Mouse (Mus musculus) ES-E14 (cell line): Measurements from ENCODE around the gene Wnt7a. TPM values are rescaled to one million over a fixed set of nuclear protein-coding genes. Genes with fewer than 3 reads are reported as not detected.
A peak's percentile ranks its signal among the peaks of the same experiment; 100 is the strongest.

Experiments used
- DNase-seq: peaks from one replicate; pipeline ENCODE4 v3.0.0-alpha.2; 2013; ENCODE audit warnings: low read depth, low spot score
- H3K27ac ChIP-seq: 2 replicates; pipeline ENCODE4 v1.5.1; 2012; ENCODE audit warnings: low read depth, mild to moderate bottlenecking, low read length, moderate library complexity, mixed read lengths; ENCODE audit not compliant: poor library complexity, insufficient read depth, severe bottlenecking
- H3K36me3 ChIP-seq: 2 replicates; pipeline ENCODE4 v1.6.1; 2012; ENCODE audit warnings: mild to moderate bottlenecking, low read length, moderate library complexity, mixed read lengths; ENCODE audit not compliant: control insufficient read depth, poor library complexity, insufficient read depth, severe bottlenecking
- H3K4me1 ChIP-seq, 2 experiments: fragments of 150-350 bp in 1 of 2; sonication (generic) in 1 of 2; 2 replicates each; pipeline ENCODE4 v1.6.1; 2012; ENCODE audit warnings: low read length in 2 of 2, mild to moderate bottlenecking in 1 of 2, mixed read lengths in 1 of 2; ENCODE audit not compliant: control insufficient read depth in 2 of 2, insufficient read depth in 2 of 2, poor library complexity in 1 of 2
- H3K4me3 ChIP-seq, 2 experiments: fragments of 150-350 bp in 1 of 2; sonication (generic) in 1 of 2; 2 replicates each; pipeline ENCODE4 v1.5.1; 2012; ENCODE audit warnings: low read length in 2 of 2, low read depth in 1 of 2, mild to moderate bottlenecking in 1 of 2, mixed read lengths in 1 of 2; ENCODE audit not compliant: insufficient read depth in 1 of 2, poor library complexity in 1 of 2, severe bottlenecking in 1 of 2
- H3K9ac ChIP-seq: 2 replicates; pipeline ENCODE4 v1.6.1; 2012; ENCODE audit warnings: low read depth, mild to moderate bottlenecking, low read length, mixed read lengths; ENCODE audit not compliant: poor library complexity, insufficient read depth, severe bottlenecking
- H3K9me3 ChIP-seq: fragments of 150-350 bp; sonication (generic); 2 replicates; pipeline ENCODE4 v1.6.1; 2012; ENCODE audit warnings: low read depth, mild to moderate bottlenecking, low read length; ENCODE audit not compliant: control insufficient read depth, insufficient read depth
- CHD2 ChIP-seq: IDR thresholded peaks from 2 replicates; pipeline ENCODE4 v1.6.1; 2014; ENCODE audit warnings: mild to moderate bottlenecking, low read depth, low read length, inconsistent platforms
- HCFC1 ChIP-seq: IDR thresholded peaks from 2 replicates; pipeline ENCODE4 v1.6.1; 2012; ENCODE audit warnings: low read length, inconsistent platforms, borderline replicate concordance; ENCODE audit not compliant: insufficient read depth
- MAFK ChIP-seq: IDR thresholded peaks from 2 replicates; pipeline ENCODE4 v1.6.1; 2014; ENCODE audit warnings: mild to moderate bottlenecking, low read depth, low read length, inconsistent platforms; ENCODE audit not compliant: insufficient read depth
- ZC3H11A ChIP-seq: IDR thresholded peaks from 2 replicates; pipeline ENCODE4 v1.6.1; 2012; ENCODE audit warnings: low read depth, mild to moderate bottlenecking, inconsistent platforms, low read length, borderline replicate concordance
- ZNF384 ChIP-seq: IDR thresholded peaks from 2 replicates; pipeline ENCODE4 v1.6.1; 2012; ENCODE audit warnings: low read depth, low read length, inconsistent platforms
- in situ Hi-C, 2 experiments: fragments of 600-800 bp; cut with MboI; formaldehyde crosslinking; loops; one replicate each; pipeline ENCODE4 v1.15.1; 2025; ENCODE audit warnings: low sequenced_read_pairs in 2 of 2, inconsistent platforms in 1 of 2; ENCODE audit not compliant: unreplicated experiment in 2 of 2
- total RNA-seq: library from RNA; depleted of rRNA; stranded (reverse); fragments of 300-350 nt; gene quantifications from 2 replicates; pipeline ENCODE4 v1.2.3, GENCODE M21; 2012

Wnt7a gene
- total RNA-seq, 1 experiment: 1.0 TPM

DNA sequence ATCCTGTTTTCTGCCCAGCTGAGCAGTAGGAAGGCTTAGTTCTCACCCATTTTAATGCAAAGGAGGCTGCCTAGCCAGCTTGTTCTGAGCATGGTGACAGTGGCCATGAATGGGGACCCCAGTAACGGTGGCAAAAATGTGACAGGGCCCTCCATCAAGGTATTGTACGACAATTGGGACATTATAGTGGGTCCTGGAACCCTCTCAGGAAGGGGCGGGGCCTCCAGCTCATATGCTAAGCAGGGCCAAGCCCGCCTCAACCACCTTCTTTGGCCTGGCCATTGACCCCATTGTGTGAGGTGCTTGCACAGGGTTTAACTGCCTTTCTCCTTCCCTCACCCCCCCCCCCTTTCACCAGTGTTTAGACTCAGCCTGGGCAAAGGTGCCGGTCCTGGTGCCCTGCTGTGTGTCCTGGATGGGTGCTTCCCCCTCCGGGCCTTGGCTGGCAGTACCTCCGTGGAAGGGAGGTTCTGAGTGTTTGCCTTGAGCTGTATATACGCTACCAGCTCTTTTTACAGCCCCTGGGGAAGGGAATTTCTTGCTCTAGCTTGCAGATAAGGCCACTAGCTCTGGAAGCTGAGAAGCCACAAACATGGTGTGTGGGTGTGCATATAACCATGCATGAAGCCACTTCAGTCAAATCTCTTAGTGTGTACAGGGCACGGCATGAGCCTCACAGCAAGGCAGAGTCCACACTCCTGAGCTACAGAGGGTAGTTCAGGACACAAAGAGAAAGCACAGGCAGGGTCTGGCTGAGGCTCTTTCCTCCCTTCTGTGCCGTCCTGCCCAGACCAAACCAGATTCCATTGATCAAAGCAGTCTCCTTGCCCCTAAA is 64.9 kb downstream of the Wnt7a start:
- TF ChIP-seq MAFK (no peak), CHD2 (no peak), ZNF384 (no peak), ZC3H11A (no peak), HCFC1 (no peak)
- Histone ChIP-seq H3K4me3 (no peak overlapping the region), H3K9ac (no peak overlapping the region), H3K36me3 (no peaks in the 10 kb centered on the region), H3K27ac (no peak overlapping the region), H3K9me3 (no peaks in the 10 kb centered on the region), H3K4me1 (peaks cover 0 to 13% of the 10 kb centered on the region in 2 experiments; a peak in 1 of 4 replicates)
- in situ Hi-C loops: no loop called here
- no peak for DNase-seq

DNA sequence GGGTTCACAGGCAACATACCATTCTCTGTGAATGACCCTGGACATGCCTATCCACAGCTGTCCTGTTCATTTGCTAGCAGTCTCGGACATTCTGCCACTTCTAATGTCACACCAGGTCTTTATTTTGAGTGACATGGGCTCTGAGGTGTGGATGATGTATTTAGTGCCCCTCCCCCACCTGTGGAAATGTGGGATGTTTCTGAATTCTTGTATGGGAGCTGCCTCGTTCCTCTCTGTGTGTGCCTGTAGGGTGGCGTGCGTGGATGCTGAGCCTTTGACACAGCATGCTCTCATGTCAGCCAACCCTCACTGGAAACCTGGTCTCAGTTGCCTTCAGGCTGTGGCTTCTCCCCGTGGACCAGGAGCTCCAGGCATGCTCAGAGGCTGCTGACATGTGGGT is 66.1 kb downstream of the Wnt7a start:
- TF ChIP-seq ZC3H11A: no peak
- TF ChIP-seq MAFK: no peak
- TF ChIP-seq ZNF384: no peak
- TF ChIP-seq HCFC1: no peak
- no peak for TF ChIP-seq CHD2
- Histone ChIP-seq H3K4me1 (peaks cover 0 to 13% of the 10 kb centered on the region in 2 experiments; a peak in 1 of 4 replicates), H3K9ac (no peak overlapping the region), H3K27ac (no peak overlapping the region), H3K4me3 (no peak overlapping the region), H3K36me3 (no peaks in the 10 kb centered on the region), H3K9me3 (no peaks in the 10 kb centered on the region)
- in situ Hi-C loops: no loop called here
- DNase-seq: no peak

DNA sequence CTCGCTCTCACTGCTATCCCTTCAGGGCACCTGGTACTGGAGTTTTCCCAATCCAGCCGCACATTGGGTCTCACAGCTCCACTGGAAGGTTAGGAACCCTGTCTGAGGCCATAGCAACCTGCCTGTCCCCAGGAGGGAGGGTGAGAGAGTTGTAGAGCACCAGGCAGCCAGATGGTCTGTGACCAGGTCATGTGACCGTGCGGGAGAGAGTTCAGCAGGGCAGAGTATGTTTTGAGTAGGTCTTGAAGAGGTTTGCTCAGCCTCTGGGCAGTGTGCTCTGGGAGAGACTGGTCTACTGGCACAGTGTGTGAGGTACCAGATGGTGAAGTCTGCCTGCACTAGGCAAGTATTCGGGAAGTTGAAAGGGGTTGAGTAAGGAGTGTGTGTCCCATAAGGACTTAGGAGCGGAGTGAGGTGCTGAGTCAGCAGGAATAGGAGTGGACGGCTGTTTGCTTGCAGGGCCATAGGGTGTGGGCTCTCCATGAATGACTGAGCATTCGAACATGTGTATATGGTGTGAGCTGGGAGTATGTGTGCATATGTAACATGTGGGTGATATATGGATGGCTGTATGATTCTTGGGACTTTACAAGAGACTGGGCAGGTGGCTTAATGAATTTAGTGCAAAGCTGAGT is 71.4 kb downstream of the Wnt7a start:
- Histone ChIP-seq H3K9ac (no peak overlapping the region), H3K9me3 (no peaks in the 10 kb centered on the region), H3K4me1 (no peaks in the 10 kb centered on the region), H3K36me3 (no peaks in the 10 kb centered on the region), H3K4me3 (no peak overlapping the region), H3K27ac (no peak overlapping the region)
- in situ Hi-C loops: no loop called here
- TF ChIP-seq MAFK (peak; percentile 96), HCFC1 (no peak), CHD2 (no peak), ZC3H11A (no peak), ZNF384 (no peak)
- no peak for DNase-seq

DNA sequence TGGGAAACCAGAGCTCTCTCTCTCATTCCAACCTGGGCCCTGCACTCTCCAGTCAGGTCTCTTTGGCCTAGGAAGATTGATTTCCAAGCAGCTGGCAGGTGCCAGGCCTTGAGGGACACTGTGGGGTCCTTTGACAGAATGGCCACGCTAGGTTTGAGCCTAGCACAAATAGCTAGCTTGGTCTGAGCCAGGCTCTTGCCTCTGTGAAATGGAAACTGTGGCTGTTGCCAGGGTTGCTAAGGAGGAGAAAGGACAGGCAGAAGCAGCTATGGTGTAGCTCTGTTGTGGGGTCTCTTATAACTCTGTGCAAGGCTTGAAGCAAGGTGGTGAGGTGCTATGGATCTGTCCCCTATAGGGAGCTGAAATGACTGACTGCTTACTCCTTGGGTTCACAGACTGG is 75.7 kb downstream of the Wnt7a start:
- Histone ChIP-seq H3K9ac (no peak overlapping the region), H3K36me3 (no peaks in the 10 kb centered on the region)

More for the DNA sequence above, 75.7 kb downstream of the Wnt7a start:
- TF ChIP-seq MAFK: no peak
- no peak for TF ChIP-seq CHD2
- no peak for TF ChIP-seq HCFC1
- no peak for TF ChIP-seq ZC3H11A
- TF ChIP-seq ZNF384: no peak
- no peak overlapping the region for H3K4me3 ChIP-seq
- DNase-seq: no peak
- in situ Hi-C loops: no loop called here
- no peaks in the 10 kb centered on the region for H3K9me3 ChIP-seq
- no peaks in the 10 kb centered on the region for H3K4me1 ChIP-seq
- H3K27ac ChIP-seq: no peak overlapping the region
